Mouse (Mus musculus) adrenal gland, adult 2 months (tissue): ENCODE results near the gene Olfr314. TPM values are rescaled to one million over a fixed set of nuclear protein-coding genes. Genes with fewer than 3 reads are reported as not detected.
"Not testable (repeated sequence)": the region's sequence is repeated elsewhere in the genome, so short reads cannot be mapped to it uniquely, and the experiment has no call there.

Source experiments
- DNase-seq: peaks from one replicate; pipeline ENCODE4 v3.0.0; 2021
- polyA plus RNA-seq: library from polyadenylated mRNA; depleted of rRNA; stranded (reverse); fragments of >200 nt; gene quantifications from 2 replicates; pipeline ENCODE4 v1.2.3, GENCODE M21; 2012; rRNA removed
- total RNA-seq, 2 experiments: library from RNA; stranded (reverse); gene quantifications; 2 replicates each; pipeline ENCODE4 v1.2.3; 2021

The Olfr314 gene
- total and polyA plus RNA-seq, 3 experiments, result not detected

DNA sequence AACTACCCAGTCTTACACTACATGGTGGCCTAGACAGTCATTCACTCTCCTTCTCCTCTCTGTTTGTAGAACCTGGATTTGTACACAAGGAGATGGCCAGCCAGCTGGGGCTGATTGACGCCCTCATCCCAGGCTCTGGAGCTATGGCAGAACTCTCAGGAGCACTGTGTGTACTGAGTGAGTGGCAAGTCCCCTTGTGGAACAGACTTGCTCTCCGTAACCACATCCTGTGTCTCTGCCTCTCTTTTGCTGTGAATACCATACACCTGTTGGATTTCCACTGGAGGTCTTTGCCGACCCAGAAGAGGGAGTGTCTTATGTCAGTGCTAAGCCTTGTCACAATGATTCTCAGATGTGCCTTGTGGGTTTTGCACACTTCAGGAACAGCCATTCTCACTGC lies 49.8 kb downstream of the Olfr314 start:
- DNase-seq, result not testable (repeated sequence)

Other genes starting within 250 kb of the Olfr314 start
- gene Olfr330, start 248.1 kb upstream of the Olfr314 start, total RNA-seq, result 1 to 10 TPM in 1 of 2 experiments, under 1 TPM in 1; 0.41 to 1.0 TPM
- gene Olfr330, start 248.1 kb upstream of the Olfr314 start, polyA plus RNA-seq, result 0.95 and 3.2 TPM in 2 replicates
- gene Olfr329-ps, start 236.5 kb upstream of the Olfr314 start, total RNA-seq, result 1 to 10 TPM in 1 of 2 experiments, under 1 TPM in 1; 0.62 to 1.4 TPM
- 0.69 and 1.0 TPM in 2 replicates for gene Olfr329-ps, start 236.5 kb upstream of the Olfr314 start, polyA plus RNA-seq
- gene Olfr328, start 227.3 kb upstream of the Olfr314 start, total RNA-seq, result under 1 TPM in 1 of 2 experiments, not detected in 1; 0.24 TPM
- not detected in 2 replicates for gene Olfr328, start 227.3 kb upstream of the Olfr314 start, polyA plus RNA-seq
- not detected for gene Olfr224, start 212.4 kb upstream of the Olfr314 start, total RNA-seq
- gene Olfr224, start 212.4 kb upstream of the Olfr314 start, polyA plus RNA-seq, result not detected in 2 replicates
- gene Olfr325, start 205.2 kb upstream of the Olfr314 start, total RNA-seq, result not detected
- not detected in 2 replicates for gene Olfr325, start 205.2 kb upstream of the Olfr314 start, polyA plus RNA-seq
- not detected for gene Olfr324, start 187.8 kb upstream of the Olfr314 start, total RNA-seq
- gene Olfr324, start 187.8 kb upstream of the Olfr314 start, polyA plus RNA-seq, result not detected in 2 replicates
- gene 2210407C18Rik, start 166.9 kb upstream of the Olfr314 start, total RNA-seq, result not detected
- gene 2210407C18Rik, start 166.9 kb upstream of the Olfr314 start, polyA plus RNA-seq, result 0.17 TPM in 1 of 2 replicates, not detected in the other
- gene Olfr323, start 152.5 kb upstream of the Olfr314 start, total RNA-seq, result not detected
- gene Olfr323, start 152.5 kb upstream of the Olfr314 start, polyA plus RNA-seq, result not detected in 2 replicates
- not detected for gene Trim58, start 142.5 kb upstream of the Olfr314 start, total RNA-seq
- not detected in 2 replicates for gene Trim58, start 142.5 kb upstream of the Olfr314 start, polyA plus RNA-seq
- gene Olfr322, start 124.2 kb upstream of the Olfr314 start, total RNA-seq, result not detected
- gene Olfr322, start 124.2 kb upstream of the Olfr314 start, polyA plus RNA-seq, result not detected in 2 replicates
- not detected for gene Olfr320, start 101.9 kb upstream of the Olfr314 start, total RNA-seq
- gene Olfr320, start 101.9 kb upstream of the Olfr314 start, polyA plus RNA-seq, result not detected in 2 replicates
- not detected for gene Olfr319, start 83.8 kb upstream of the Olfr314 start, total RNA-seq
- not detected in 2 replicates for gene Olfr319, start 83.8 kb upstream of the Olfr314 start, polyA plus RNA-seq
- gene Olfr318, start 58.9 kb upstream of the Olfr314 start, total RNA-seq, result not detected
- not detected in 2 replicates for gene Olfr318, start 58.9 kb upstream of the Olfr314 start, polyA plus RNA-seq
- gene Olfr317, start 43.7 kb upstream of the Olfr314 start, total RNA-seq, result not detected
- not detected in 2 replicates for gene Olfr317, start 43.7 kb upstream of the Olfr314 start, polyA plus RNA-seq
- gene Olfr316, start 30.2 kb upstream of the Olfr314 start, total RNA-seq, result not detected
- not detected in 2 replicates for gene Olfr316, start 30.2 kb upstream of the Olfr314 start, polyA plus RNA-seq
- gene Olfr315, start 9.8 kb upstream of the Olfr314 start, total RNA-seq, result not detected
- gene Olfr315, start 9.8 kb upstream of the Olfr314 start, polyA plus RNA-seq, result not detected in 2 replicates
- 1 to 10 TPM; 2.2 to 2.7 TPM for gene Fam183b, start 19.0 kb downstream of the Olfr314 start, total RNA-seq
- gene Fam183b, start 19.0 kb downstream of the Olfr314 start, polyA plus RNA-seq, result 0.39 TPM in 1 of 2 replicates, not detected in the other
- gene Olfr313, start 32.0 kb downstream of the Olfr314 start, total RNA-seq, result not detected
- gene Olfr313, start 32.0 kb downstream of the Olfr314 start, polyA plus RNA-seq, result not detected in 2 replicates
- not detected for gene Olfr312, start 46.3 kb downstream of the Olfr314 start, total RNA-seq
- gene Olfr312, start 46.3 kb downstream of the Olfr314 start, polyA plus RNA-seq, result not detected in 2 replicates
- not detected for gene Olfr311, start 56.3 kb downstream of the Olfr314 start, total RNA-seq
- gene Olfr311, start 56.3 kb downstream of the Olfr314 start, polyA plus RNA-seq, result not detected in 2 replicates
- 1 to 10 TPM; 4.6 to 5.0 TPM for gene Gm12258, start 64.2 kb downstream of the Olfr314 start, total RNA-seq
- gene Gm12258, start 64.2 kb downstream of the Olfr314 start, polyA plus RNA-seq, result 0.73 and 1.3 TPM in 2 replicates
- 1 to 10 TPM; 3.9 to 7.2 TPM for gene 2810021J22Rik, start 84.3 kb downstream of the Olfr314 start, total RNA-seq
- gene 2810021J22Rik, start 84.3 kb downstream of the Olfr314 start, polyA plus RNA-seq, result 1.7 and 1.8 TPM in 2 replicates
- 1 to 10 TPM; 3.5 to 5.0 TPM for gene Zfp39, start 121.3 kb downstream of the Olfr314 start, total RNA-seq
- gene Zfp39, start 121.3 kb downstream of the Olfr314 start, polyA plus RNA-seq, result 0.15 and 0.33 TPM in 2 replicates
- gene Btnl10, start 135.0 kb downstream of the Olfr314 start, total RNA-seq, result under 1 TPM in 1 of 2 experiments, not detected in 1; 0.09 TPM
- not detected in 2 replicates for gene Btnl10, start 135.0 kb downstream of the Olfr314 start, polyA plus RNA-seq
- gene Rnf187, start 156.0 kb downstream of the Olfr314 start, total RNA-seq, result 100 to 1,000 TPM; 143 to 198 TPM
- gene Rnf187, start 156.0 kb downstream of the Olfr314 start, polyA plus RNA-seq, result 545 and 648 TPM in 2 replicates
- gene Hist3h2ba, start 166.0 kb downstream of the Olfr314 start, total RNA-seq, result 1 to 10 TPM; 2.5 to 8.2 TPM
- 5.1 and 9.1 TPM in 2 replicates for gene Hist3h2ba, start 166.0 kb downstream of the Olfr314 start, polyA plus RNA-seq
- 10 to 100 TPM; 13.5 to 26.3 TPM for gene Hist3h2a, start 171.7 kb downstream of the Olfr314 start, total RNA-seq
- 15.4 and 19.1 TPM in 2 replicates for gene Hist3h2a, start 171.7 kb downstream of the Olfr314 start, polyA plus RNA-seq
- gene Trim17, start 171.7 kb downstream of the Olfr314 start, total RNA-seq, result under 1 TPM; 0.17 TPM
- gene Trim17, start 171.7 kb downstream of the Olfr314 start, polyA plus RNA-seq, result 0.18 and 0.36 TPM in 2 replicates
- 10 to 100 TPM; 21.3 to 23.4 TPM for gene Trim11, start 195.1 kb downstream of the Olfr314 start, total RNA-seq
- gene Trim11, start 195.1 kb downstream of the Olfr314 start, polyA plus RNA-seq, result 45.2 and 45.7 TPM in 2 replicates